Comparison of ENCODE assay signal across 29 mouse cellular contexts in genomic region chr1:134107777-134108176, GRCm38 (mm10). TPM values are rescaled to one million over a fixed set of nuclear protein-coding genes. Genes with fewer than 3 reads are reported as not detected.
DNase-seq lines count a peak whose midpoint lies in the region; ATAC-seq and TF ChIP-seq lines count a peak whose summit lies in the region.
"Had no signal": no experiment of that assay in that cellular context is flagged by ENCODE, and none has a peak within 500 bp of the region (broad histone marks: within the 10 kb centered on the region; RNA-seq: fewer than 3 reads in every experiment).

No protein-coding gene starts in this region.

- ATAC-seq in lung, embryonic 16.5 days (ENCODE audit: low read depth) = no peak
- ATAC-seq in neural tube, embryonic 13.5 days (ENCODE audit: low read depth) = no peak
- ATAC-seq: activated CD4-positive, CD25-positive, alpha-beta regulatory T cell, adult 4 months; forebrain, embryonic 14.5 days; forebrain, postnatal 0 days had no signal

- H3K27me3 ChIP-seq in lung, embryonic 16.5 days (ENCODE audit: control insufficient read depth, insufficient read depth, low read depth, low read length) = no peaks in the 10 kb centered on the region
- H3K27me3 ChIP-seq in neural tube, embryonic 13.5 days = no peaks in the 10 kb centered on the region; the same call in 1 of the 2 replicates
- H3K27me3 ChIP-seq: embryonic facial prominence, embryonic 15.5 days; hindbrain, embryonic 15.5 days had no signal

- no peaks in the 10 kb centered on the region for H3K9me3 ChIP-seq in lung, embryonic 16.5 days (ENCODE audit: control insufficient read depth, low read length)
- H3K9me3 ChIP-seq in neural tube, embryonic 13.5 days = no peaks in the 10 kb centered on the region
- H3K9me3 ChIP-seq: embryonic facial prominence, embryonic 12.5 days; embryonic facial prominence, embryonic 15.5 days; heart, embryonic 10.5 days; heart, embryonic 13.5 days; hindbrain, embryonic 15.5 days had no signal

- H3K36me3 ChIP-seq in lung, embryonic 16.5 days (ENCODE audit: control insufficient read depth, insufficient read depth, low read length) = no peaks in the 10 kb centered on the region
- H3K36me3 ChIP-seq in neural tube, embryonic 13.5 days = no peaks in the 10 kb centered on the region
- H3K36me3 ChIP-seq: embryonic facial prominence, embryonic 12.5 days; embryonic facial prominence, embryonic 15.5 days; heart, embryonic 10.5 days; heart, embryonic 13.5 days; hindbrain, embryonic 15.5 days had no signal

- DNase-seq in adrenal gland, adult 2 months = peak; percentile 1
- DNase-seq in adrenal gland, adult 8-10 months = no peak
- peak; percentile 3 for DNase-seq in layer of hippocampus, adult 11-12 months (ENCODE audit: low spot score)
- DNase-seq in layer of hippocampus, postnatal 25 days (ENCODE audit: extremely low spot score in 1 of 2, low spot score in 1 of 2) = no peak
- no peak for DNase-seq in lung, adult 2 months
- no peak for DNase-seq in neural tube, embryonic 10.5 days (ENCODE audit: extremely low spot score, low spot score)
- DNase-seq: cerebellum, adult 11 months; cerebellum, adult 2 months; cerebellum, adult 9-11 months; cerebellum, postnatal 25 days; forebrain, postnatal 0 days; gastrocnemius, adult 2 months; gastrocnemius, postnatal 14 days; heart, adult 18-20 months; heart, postnatal 14 days; heart, postnatal 4 days had no signal

- H3K27ac ChIP-seq in lung, embryonic 16.5 days (ENCODE audit: low read length) = no peak overlapping the region
- H3K27ac ChIP-seq in neural tube, embryonic 13.5 days (replicated peaks) = no peak overlapping the region
- H3K27ac ChIP-seq: embryonic facial prominence, embryonic 12.5 days; embryonic facial prominence, embryonic 15.5 days; gastrocnemius, adult 2 months; heart, embryonic 10.5 days; heart, embryonic 13.5 days; hindbrain, embryonic 15.5 days had no signal

- H3K9ac ChIP-seq in lung, embryonic 16.5 days (ENCODE audit: low read length) = 0 out of 2 replicates have a peak overlapping the region, but pooled peaks have one; percentile 7
- 0 out of 2 replicates have a peak overlapping the region, but pooled peaks have one; percentile 34 for H3K9ac ChIP-seq in neural tube, embryonic 13.5 days
- H3K9ac ChIP-seq: embryonic facial prominence, embryonic 12.5 days; embryonic facial prominence, embryonic 15.5 days; forebrain, postnatal 0 days; heart, embryonic 13.5 days; hindbrain, embryonic 15.5 days had no signal

- no peak overlapping the region for H3K4me3 ChIP-seq in lung, embryonic 16.5 days (ENCODE audit: low read length)
- no peak overlapping the region for H3K4me3 ChIP-seq in lung, adult 2 months (replicated peaks; ENCODE audit: extremely low read depth, low read depth, low read length)
- no peak overlapping the region for H3K4me3 ChIP-seq in neural tube, embryonic 13.5 days
- H3K4me3 ChIP-seq: embryonic facial prominence, embryonic 12.5 days; embryonic facial prominence, embryonic 15.5 days; gastrocnemius, adult 2 months; heart, embryonic 10.5 days; heart, embryonic 13.5 days; hindbrain, embryonic 15.5 days had no signal

- WGBS in lung, embryonic 16.5 days = 85% methylated on average over 7 of the region's 7 CpGs
- 87% methylated on average over 7 of the region's 7 CpGs for WGBS in lung, adult 2 months
- 90% methylated on average over 7 of the region's 7 CpGs for WGBS in neural tube, embryonic 13.5 days

- H3K4me1 ChIP-seq in lung, embryonic 16.5 days (replicated peaks; ENCODE audit: control insufficient read depth, insufficient read depth, low read length) = peaks cover 18% of the 10 kb centered on the region
- H3K4me1 ChIP-seq in lung, adult 2 months (ENCODE audit: control insufficient read depth, insufficient read depth, low read length) = peaks cover 5% of the 10 kb centered on the region; the same call in 1 of the 2 replicates
- H3K4me1 ChIP-seq in neural tube, embryonic 13.5 days (replicated peaks) = 0 out of 2 replicates have a peak, but pooled peaks cover 5% of the 10 kb centered on the region
- H3K4me1 ChIP-seq: embryonic facial prominence, embryonic 12.5 days; hindbrain, embryonic 15.5 days had no signal

- TF ChIP-seq POLR2A in lung, adult 2 months (IDR thresholded peaks at IDR 0.05; ENCODE audit: borderline replicate concordance, extremely low read depth, low read depth, low read length) = no peak

- no peak overlapping the region for H3K4me2 ChIP-seq in lung, embryonic 16.5 days (ENCODE audit: low read depth, low read length)
- no peak overlapping the region for H3K4me2 ChIP-seq in neural tube, embryonic 13.5 days
- H3K4me2 ChIP-seq: embryonic facial prominence, embryonic 12.5 days; embryonic facial prominence, embryonic 15.5 days; heart, embryonic 13.5 days; hindbrain, embryonic 15.5 days had no signal

- TF ChIP-seq CTCF in lung, adult 2 months (IDR thresholded peaks at IDR 0.05; ENCODE audit: insufficient read depth, low read length) = no peak

RNA-seq across cellular contexts. Expression of gene Chit1, which starts 3.3 kb away (rescaled TPM):
- total RNA-seq in adrenal gland, adult 2 months (2021) = not detected
- 0.07 and 0.08 TPM in 2 replicates for polyA plus RNA-seq in adrenal gland, adult 2 months (2012; rRNA removed)
- total RNA-seq in adrenal gland, adult 8-10 months (2022) = under 1 TPM in 1 of 4 experiments, not detected in 3; 0.28 TPM
- total RNA-seq in layer of hippocampus, postnatal 25 days (2021) = under 1 TPM in 1 of 2 experiments, not detected in 1; 0.22 TPM
- 0.09 and 0.24 TPM in 2 replicates for polyA plus RNA-seq in lung, embryonic 16.5 days (2015; fragmentation: Nextera tagmentation; extraction: Ambion mirVana)
- 14.1 TPM in 1 of 2 replicates, not detected in the other for polyA plus RNA-seq in lung, adult 2 months (2012; rRNA removed)
- 0.45 and 0.81 TPM in 2 replicates for polyA plus RNA-seq in neural tube, embryonic 13.5 days (2015; fragmentation: Nextera tagmentation; extraction: Ambion mirVana)
- total RNA-seq: adrenal gland, postnatal 14 days; adrenal gland, postnatal 4 days; gastrocnemius, adult 2 months; gastrocnemius, postnatal 14 days; heart, adult 18-20 months; heart, postnatal 14 days; heart, postnatal 4 days had no signal
- polyA plus RNA-seq: activated CD4-positive, CD25-positive, alpha-beta regulatory T cell, adult 4 months; cerebellum, adult 2 months; embryonic facial prominence, embryonic 12.5 days; forebrain, embryonic 11.5 days; hindbrain, embryonic 11.5 days had no signal

RNA-seq across cellular contexts. Expression of gene Btg2, which starts 28.9 kb away (rescaled TPM):
- 10 to 100 TPM; 20.3 to 55.2 TPM for total RNA-seq in adrenal gland, adult 2 months (2021)
- 18.9 and 25.1 TPM in 2 replicates for polyA plus RNA-seq in adrenal gland, adult 2 months (2012; rRNA removed)
- 10 to 100 TPM; 28.1 to 56.5 (median 50.6) TPM for total RNA-seq in adrenal gland, adult 8-10 months (2022)
- total RNA-seq in layer of hippocampus, postnatal 25 days (2021) = 10 to 100 TPM; 17.0 to 18.1 TPM
- polyA plus RNA-seq in lung, embryonic 16.5 days (2015; fragmentation: Nextera tagmentation; extraction: Ambion mirVana) = 130 and 135 TPM in 2 replicates
- 75.9 and 109 TPM in 2 replicates for polyA plus RNA-seq in lung, adult 2 months (2012; rRNA removed)
- polyA plus RNA-seq in neural tube, embryonic 13.5 days (2015; fragmentation: Nextera tagmentation; extraction: Ambion mirVana) = 49.0 and 55.3 TPM in 2 replicates

Comparison
In these comparisons a context has a peak if more than half of its experiments do, and no peak if none do; other contexts are left out.
1. DNase-seq: peak in adrenal gland, adult 2 months (single experiment) and layer of hippocampus, adult 11-12 months (single experiment); none in adrenal gland, adult 8-10 months (single experiment), layer of hippocampus, postnatal 25 days (0 of 2), lung, adult 2 months (single experiment) and neural tube, embryonic 10.5 days (single experiment).